Mouse (Mus musculus) 3T3-L1 (cell line): ENCODE measurements around the gene Dok5.

ENCODE experiments used
- DNase-seq: peaks from one replicate; pipeline ENCODE4 v3.0.0-alpha.2; 2015; ENCODE audit warnings: low read depth, low spot score

Gene Dok5

GRCm38 (mm10) chr2:170858640-170859039 lies 127.0 kb downstream of the Dok5 start:
- DNase-seq = no peak

DNA sequence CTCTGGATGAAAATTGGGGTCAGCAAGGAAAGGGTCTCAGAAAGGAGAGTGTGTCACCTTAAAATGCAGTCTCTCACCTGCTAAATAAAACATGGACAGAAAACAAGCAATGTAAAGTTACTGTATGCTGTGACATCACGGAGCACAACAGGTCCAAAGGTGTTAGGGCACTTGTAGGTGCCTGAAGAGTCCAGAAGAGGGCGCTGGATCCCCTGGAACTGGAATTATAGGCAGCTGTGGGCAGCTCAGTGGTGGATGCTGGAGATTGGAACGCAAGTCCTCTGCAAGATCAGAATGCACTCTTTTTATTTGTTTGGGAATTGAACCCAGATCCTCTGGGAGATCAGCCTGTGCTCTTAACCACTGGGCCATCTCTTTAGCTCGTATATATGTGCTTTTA lies 129.0 kb downstream of the Dok5 start:
- no peak for DNase-seq

DNA sequence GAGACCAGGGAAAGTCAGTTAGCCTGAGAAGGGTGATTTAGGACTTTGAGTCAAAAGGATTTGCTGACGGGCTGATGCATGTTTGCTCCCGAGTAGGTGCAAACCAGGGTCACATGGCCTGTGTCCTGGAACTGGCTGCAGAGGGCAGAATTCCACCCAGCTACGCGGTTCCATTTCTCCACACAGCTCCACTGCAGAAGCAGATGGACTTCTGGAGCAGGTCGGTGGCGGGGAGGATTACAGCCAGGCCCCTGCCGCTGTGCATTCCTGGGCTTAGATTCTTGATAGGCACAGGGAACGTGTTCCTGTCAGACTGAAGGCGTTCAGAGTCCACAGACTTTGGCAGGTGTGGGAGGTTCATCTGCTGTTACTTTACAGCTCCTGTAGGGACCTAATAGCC lies 131.2 kb downstream of the Dok5 start:
- no peak for DNase-seq

- no peak for DNase-seq
These were observed 131.6 kb downstream of the Dok5 start for GRCm38 (mm10) chr2:170863201-170863600.

- no peak for DNase-seq
These were observed 132.4 kb downstream of the Dok5 start for GRCm38 (mm10) chr2:170864043-170864442.

GRCm38 (mm10) chr2:170864820-170865219 lies 133.2 kb downstream of the Dok5 start:
- no peak for DNase-seq

- no peak for DNase-seq
These were observed 139.0 kb downstream of the Dok5 start for GRCm38 (mm10) chr2:170870566-170870965.

GRCm38 (mm10) chr2:170871469-170871868 lies 139.9 kb downstream of the Dok5 start:
- DNase-seq = no peak

DNA sequence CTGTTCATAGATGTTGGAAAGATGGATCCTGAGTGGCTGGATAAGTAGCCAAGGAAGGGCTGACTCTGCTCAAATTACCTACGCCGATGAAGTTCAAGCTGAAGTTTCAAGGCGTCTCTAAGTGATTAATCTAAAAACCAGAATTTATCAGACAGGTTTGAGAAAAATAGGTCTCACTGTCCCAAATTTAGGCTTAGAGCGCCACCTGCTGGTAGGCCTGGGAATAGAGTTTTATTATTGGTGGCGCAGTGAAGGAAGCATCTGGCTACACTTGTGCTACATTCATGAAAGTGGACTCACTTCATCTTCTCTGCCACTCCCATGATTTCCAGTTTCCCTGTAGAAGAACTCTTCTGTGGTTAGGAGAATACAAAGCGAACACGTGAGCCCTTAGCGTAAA lies 141.8 kb downstream of the Dok5 start:
- DNase-seq = peak; percentile 81

- peak; percentile 82 for DNase-seq
These were observed 145.9 kb downstream of the Dok5 start for GRCm38 (mm10) chr2:170877515-170877914.

GRCm38 (mm10) chr2:170877936-170878335 lies 146.3 kb downstream of the Dok5 start:
- no peak for DNase-seq

DNA sequence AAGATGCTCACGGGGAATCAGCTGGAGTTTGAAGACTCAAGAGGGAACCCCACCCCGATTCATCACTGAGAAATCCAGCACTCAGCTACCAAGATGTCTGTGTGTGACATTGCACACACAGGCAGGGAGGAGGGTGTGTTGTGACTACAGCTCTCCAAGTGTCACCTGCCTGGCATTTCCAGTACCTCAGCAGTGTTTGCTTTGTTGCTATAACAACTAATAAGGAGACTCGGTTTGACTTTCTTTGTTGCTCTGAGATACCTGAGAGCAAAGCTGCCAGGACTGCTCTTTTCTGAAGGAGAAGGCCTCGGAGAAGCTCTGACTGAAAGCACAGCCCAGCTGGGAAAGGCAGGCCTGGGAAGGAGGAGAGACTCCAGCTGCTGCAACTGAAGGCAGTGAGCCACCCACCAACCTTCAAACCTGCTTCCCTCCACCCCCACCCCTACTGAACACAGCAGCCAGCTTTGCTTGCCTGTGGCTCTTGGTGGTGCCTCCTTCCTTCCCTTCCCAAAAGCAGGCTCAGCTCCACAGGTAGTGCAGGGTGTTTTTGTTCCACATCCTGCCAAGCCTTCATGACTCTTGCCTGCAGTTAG lies 152.7 kb downstream of the Dok5 start:
- DNase-seq = no peak

- DNase-seq = no peak
These were observed 156.4 kb downstream of the Dok5 start for GRCm38 (mm10) chr2:170887984-170888383.

DNA sequence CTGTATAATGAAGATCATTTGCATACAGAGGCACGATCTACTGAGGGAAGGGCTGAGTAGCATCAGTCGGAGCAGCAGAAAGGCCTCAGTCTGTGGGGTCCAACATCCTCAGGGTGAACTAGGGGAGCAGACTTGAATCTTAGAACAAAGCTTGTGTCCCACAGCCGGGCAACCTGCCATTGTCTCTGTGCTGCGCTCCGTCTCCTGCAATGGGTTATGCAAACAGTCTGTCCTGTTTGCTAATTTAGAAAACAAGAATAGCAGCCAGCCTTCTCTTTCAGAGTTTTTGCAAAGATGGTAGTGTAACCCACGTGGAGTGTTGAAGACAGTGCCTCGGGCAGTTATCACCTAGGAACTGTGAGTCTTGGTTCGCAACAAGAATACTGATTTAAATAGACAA lies 163.5 kb downstream of the Dok5 start:
- DNase-seq = no peak

GRCm38 (mm10) chr2:170902204-170903028 lies 170.8 kb downstream of the Dok5 start:
- no peak for DNase-seq

GRCm38 (mm10) chr2:170903029-170903306 lies 171.4 kb downstream of the Dok5 start:
- DNase-seq = no peak

- DNase-seq = no peak
These were observed 171.8 kb downstream of the Dok5 start for GRCm38 (mm10) chr2:170903367-170903766.

- DNase-seq = peak; percentile 60
These were observed 181.1 kb downstream of the Dok5 start for GRCm38 (mm10) chr2:170912589-170913223.

DNA sequence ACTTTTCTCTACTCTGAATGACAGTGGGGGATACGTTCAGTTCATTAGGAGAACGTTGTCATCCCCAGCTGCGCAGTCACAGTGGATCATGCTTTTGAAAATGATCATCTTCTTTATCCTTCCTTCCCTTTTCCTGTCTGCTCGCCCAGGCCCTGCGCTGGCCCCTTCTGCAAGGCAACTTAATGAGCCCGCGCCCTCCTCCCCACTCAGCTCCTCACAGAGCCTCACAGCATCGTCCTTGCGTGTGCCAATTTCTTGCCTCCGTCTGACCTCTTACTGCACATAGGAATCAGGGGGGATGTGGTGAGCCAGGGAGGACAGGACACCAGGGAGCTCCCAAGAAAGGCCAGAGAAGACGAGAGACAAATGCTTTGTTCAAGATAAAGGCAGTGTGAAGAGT lies 182.3 kb downstream of the Dok5 start:
- DNase-seq = no peak

GRCm38 (mm10) chr2:170915646-170916045 lies 184.0 kb downstream of the Dok5 start:
- DNase-seq = no peak

DNA sequence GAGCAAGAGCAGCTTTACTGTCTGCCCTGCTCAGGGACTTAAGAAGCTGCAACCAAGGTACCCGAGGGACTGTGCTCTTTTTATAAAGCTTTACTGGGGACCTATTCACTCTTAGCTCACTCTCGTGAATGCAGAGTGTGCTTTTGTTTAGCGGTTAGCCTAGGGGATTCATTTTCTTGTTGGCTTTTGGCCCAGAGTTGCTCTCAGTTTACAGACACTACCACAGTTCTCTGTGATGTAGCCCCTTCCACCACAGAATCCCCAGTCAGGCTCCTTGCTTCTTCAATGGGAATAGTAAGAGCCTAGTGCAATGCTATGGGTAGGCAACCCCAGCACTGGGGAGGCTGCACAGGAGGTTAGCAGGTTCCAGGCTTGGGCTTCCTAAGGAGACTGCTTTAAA lies 190.7 kb downstream of the Dok5 start:
- DNase-seq = no peak

GRCm38 (mm10) chr2:170924131-170924530 lies 192.5 kb downstream of the Dok5 start:
- DNase-seq = no peak

DNA sequence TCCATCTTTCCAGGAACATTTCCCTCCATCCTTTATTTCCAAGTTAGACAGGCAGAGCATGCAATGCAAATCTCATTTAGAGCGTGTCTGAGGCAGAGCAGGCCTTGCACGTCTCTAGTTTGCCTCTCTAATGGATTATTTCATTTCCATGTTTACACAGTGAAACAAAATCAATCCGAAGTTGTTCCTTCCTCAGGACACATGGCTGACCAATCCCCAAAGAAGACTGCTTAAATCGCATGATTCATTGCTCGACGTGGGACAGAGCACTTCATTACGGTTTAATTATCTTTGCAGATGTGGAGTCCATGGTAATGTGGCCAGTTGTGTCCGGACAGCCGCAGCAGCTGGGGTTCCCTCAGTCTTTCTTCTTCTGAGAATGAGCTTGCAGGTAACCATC lies 194.6 kb downstream of the Dok5 start:
- no peak for DNase-seq
